Mouse (Mus musculus): ENCODE measurements around the gene Tmigd1. TPM values are rescaled to one million over a fixed set of nuclear protein-coding genes. Genes with fewer than 3 reads are reported as not detected.
"Not testable (repeated sequence)": the region's sequence is repeated elsewhere in the genome, so short reads cannot be mapped to it uniquely, and the experiment has no call there.

Tmigd1 gene
- polyA plus RNA-seq, 1 experiment from 2014 or later = not detected

GRCm38 (mm10) chr11:76908651-76909050, 6.7 kb downstream of the Tmigd1 start:
- Histone ChIP-seq H3K9ac (no peak overlapping the region), H3K36me3 (no peaks in the 10 kb centered on the region), H3K27ac (replicated peaks) (no peak overlapping the region), H3K4me1 (replicated peaks) (peaks cover 19% of the 10 kb centered on the region), H3K9me3 (no peaks in the 10 kb centered on the region), H3K27me3 (no peaks in the 10 kb centered on the region), H3K4me3 (no peak overlapping the region), H3K4me2 (no peak overlapping the region)
- no peak for ATAC-seq (ENCODE audit: low FRiP score, low read depth)
- WGBS = 80% methylated on average over 7 of the region's 7 CpGs

GRCm38 (mm10) chr11:76911325-76912054, 9.5 kb downstream of the Tmigd1 start:
- Histone ChIP-seq H3K36me3 (no peaks in the 10 kb centered on the region), H3K4me3 (no peak overlapping the region), H3K9ac (no peak overlapping the region), H3K27ac (replicated peaks) (peak overlapping the region; percentile 22; the same call in 1 of the 2 replicates), H3K4me2 (no peak overlapping the region), H3K9me3 (no peaks in the 10 kb centered on the region), H3K27me3 (no peaks in the 10 kb centered on the region), H3K4me1 (replicated peaks) (peaks cover 19% of the 10 kb centered on the region)
- WGBS = 11% methylated on average over 3 of the region's 3 CpGs
- peak; percentile 66 for ATAC-seq (ENCODE audit: low FRiP score, low read depth)

- 30% methylated on average over 7 of the region's 7 CpGs for WGBS
- ATAC-seq (ENCODE audit: low FRiP score, low read depth) = 0 out of 2 replicates have a peak, but pooled peaks have one; percentile 42
- no peak overlapping the region; the same call in 1 of the 2 replicates for H3K27ac ChIP-seq (replicated peaks)
Observed at GRCm38 (mm10) chr11:76912055-76912395, 10.1 kb downstream of the Tmigd1 start.

GRCm38 (mm10) chr11:76914366-76914765, 12.4 kb downstream of the Tmigd1 start:
- no peaks in the 10 kb centered on the region for H3K36me3 ChIP-seq
- WGBS = 64% methylated on average over 7 of the region's 7 CpGs
- peaks cover 19% of the 10 kb centered on the region for H3K4me1 ChIP-seq (replicated peaks)

More at GRCm38 (mm10) chr11:76912055-76912395, 10.1 kb downstream of the Tmigd1 start:
- H3K4me1 ChIP-seq (replicated peaks) = peaks cover 19% of the 10 kb centered on the region
- no peak overlapping the region for H3K4me3 ChIP-seq
- no peak overlapping the region for H3K9ac ChIP-seq
- no peaks in the 10 kb centered on the region for H3K9me3 ChIP-seq
- no peaks in the 10 kb centered on the region for H3K36me3 ChIP-seq
- no peak overlapping the region for H3K4me2 ChIP-seq
- no peaks in the 10 kb centered on the region for H3K27me3 ChIP-seq

GRCm38 (mm10) chr11:76916539-76917229, 14.7 kb downstream of the Tmigd1 start:
- H3K27me3 ChIP-seq = no peaks in the 10 kb centered on the region
- no peak overlapping the region for H3K9ac ChIP-seq
- H3K9me3 ChIP-seq = no peaks in the 10 kb centered on the region
- peak overlapping the region; percentile 15; the same call in 1 of the 2 replicates for H3K4me2 ChIP-seq
- peaks cover 9% of the 10 kb centered on the region for H3K4me1 ChIP-seq (replicated peaks)
- no peak overlapping the region for H3K4me3 ChIP-seq
- WGBS = 47% methylated on average over 13 of the region's 13 CpGs
- H3K36me3 ChIP-seq = no peaks in the 10 kb centered on the region
- ATAC-seq (ENCODE audit: low FRiP score, low read depth) = no peak
- no peak overlapping the region for H3K27ac ChIP-seq (replicated peaks)

More at GRCm38 (mm10) chr11:76914366-76914765, 12.4 kb downstream of the Tmigd1 start:
- H3K9me3 ChIP-seq = no peaks in the 10 kb centered on the region
- H3K4me3 ChIP-seq = no peak overlapping the region
- no peak for ATAC-seq (ENCODE audit: low FRiP score, low read depth)
- no peak overlapping the region for H3K9ac ChIP-seq
- H3K27me3 ChIP-seq = no peaks in the 10 kb centered on the region
- H3K27ac ChIP-seq (replicated peaks) = no peak overlapping the region
- no peak overlapping the region for H3K4me2 ChIP-seq

- H3K4me2 ChIP-seq = no peak overlapping the region
Observed at GRCm38 (mm10) chr11:76917230-76917548, 15.2 kb downstream of the Tmigd1 start.

GRCm38 (mm10) chr11:76920607-76921006, 18.6 kb downstream of the Tmigd1 start:
- Histone ChIP-seq H3K4me2 (no peak overlapping the region), H3K4me1 (replicated peaks) (no peaks in the 10 kb centered on the region), H3K36me3 (no peaks in the 10 kb centered on the region), H3K9me3 (no peaks in the 10 kb centered on the region), H3K9ac (no peak overlapping the region), H3K4me3 (no peak overlapping the region), H3K27me3 (no peaks in the 10 kb centered on the region), H3K27ac (replicated peaks) (no peak overlapping the region)
- WGBS = 52% methylated on average over 1 of the region's 1 CpGs
- ATAC-seq (ENCODE audit: low FRiP score, low read depth) = no peak

More at GRCm38 (mm10) chr11:76917230-76917548, 15.2 kb downstream of the Tmigd1 start:
- Histone ChIP-seq H3K4me1 (replicated peaks) (peaks cover 4% of the 10 kb centered on the region), H3K27ac (replicated peaks) (no peak overlapping the region), H3K36me3 (no peaks in the 10 kb centered on the region), H3K9me3 (no peaks in the 10 kb centered on the region), H3K9ac (no peak overlapping the region), H3K27me3 (no peaks in the 10 kb centered on the region), H3K4me3 (no peak overlapping the region)
- WGBS = 59% methylated on average over 3 of the region's 3 CpGs
- ATAC-seq (ENCODE audit: low FRiP score, low read depth) = no peak

- no peak within 1 kb of the TSS for H3K4me3 ChIP-seq
- no peaks in the 10 kb centered on the region for H3K27me3 ChIP-seq
- no peaks in the 10 kb centered on the region for H3K4me1 ChIP-seq (replicated peaks)
- ATAC-seq (ENCODE audit: low FRiP score, low read depth) = no peak
- H3K9ac ChIP-seq = no peak within 1 kb of the TSS
- 91% methylated on average over 6 of the region's 6 CpGs for WGBS
- H3K36me3 ChIP-seq = no peaks in the 10 kb centered on the region
- H3K4me2 ChIP-seq = no peak within 1 kb of the TSS
- H3K27ac ChIP-seq (replicated peaks) = no peak within 1 kb of the TSS
- no peaks in the 10 kb centered on the region for H3K9me3 ChIP-seq
Observed at GRCm38 (mm10) chr11:76924759-76925236, 22.8 kb downstream of the Tmigd1 start, which contains the start of gene Blmh. Gene Blmh, plus strand, starts transcription at chr11:76924809.

- not testable (repeated sequence) for H3K36me3 ChIP-seq; H3K27ac ChIP-seq (replicated peaks); H3K9me3 ChIP-seq; H3K4me2 ChIP-seq; H3K4me1 ChIP-seq (replicated peaks); H3K4me3 ChIP-seq; ATAC-seq (ENCODE audit: low FRiP score, low read depth); H3K27me3 ChIP-seq; H3K9ac ChIP-seq
- 93% methylated on average over 8 of the region's 8 CpGs for WGBS
Observed at GRCm38 (mm10) chr11:76928586-76928985, 26.6 kb downstream of the Tmigd1 start.

GRCm38 (mm10) chr11:76933209-76933608, 31.2 kb downstream of the Tmigd1 start:
- ATAC-seq (ENCODE audit: low FRiP score, low read depth) = no peak
- no peaks in the 10 kb centered on the region for H3K9me3 ChIP-seq
- H3K27me3 ChIP-seq = no peaks in the 10 kb centered on the region
- no peak overlapping the region for H3K9ac ChIP-seq
- no peaks in the 10 kb centered on the region for H3K36me3 ChIP-seq
- no peaks in the 10 kb centered on the region for H3K4me1 ChIP-seq (replicated peaks)
- no peak overlapping the region for H3K4me3 ChIP-seq
- WGBS = 61% methylated on average over 3 of the region's 3 CpGs
- H3K27ac ChIP-seq (replicated peaks) = no peak overlapping the region
- H3K4me2 ChIP-seq = no peak overlapping the region

GRCm38 (mm10) chr11:76936578-76936977, 34.6 kb downstream of the Tmigd1 start:
- Histone ChIP-seq H3K9ac (no peak overlapping the region), H3K36me3 (no peaks in the 10 kb centered on the region), H3K4me1 (replicated peaks) (no peaks in the 10 kb centered on the region), H3K9me3 (no peaks in the 10 kb centered on the region), H3K27ac (replicated peaks) (no peak overlapping the region), H3K27me3 (no peaks in the 10 kb centered on the region), H3K4me2 (no peak overlapping the region), H3K4me3 (no peak overlapping the region)
- ATAC-seq (ENCODE audit: low FRiP score, low read depth) = no peak
- WGBS = 83% methylated on average over 5 of the region's 5 CpGs

GRCm38 (mm10) chr11:76944839-76945238, 42.9 kb downstream of the Tmigd1 start:
- Histone ChIP-seq H3K36me3 (0 out of 2 replicates have a peak, but pooled peaks cover 3% of the 10 kb centered on the region), H3K27me3 (no peaks in the 10 kb centered on the region), H3K4me2 (peak overlapping the region; percentile 69), H3K9me3 (no peaks in the 10 kb centered on the region), H3K27ac (replicated peaks) (peak overlapping the region; percentile 78; the same call in 1 of the 2 replicates), H3K9ac (peak overlapping the region; percentile 71), H3K4me1 (replicated peaks) (peaks cover 15% of the 10 kb centered on the region), H3K4me3 (peak overlapping the region; percentile 68)
- 62% methylated on average over 6 of the region's 6 CpGs for WGBS
- ATAC-seq (ENCODE audit: low FRiP score, low read depth) = no peak

All from hindbrain, embryonic 15.5 days (tissue).